Comparison of ENCODE assay signal across 7 mouse cellular contexts in genomic region chr12:76961932-76962891, GRCm38 (mm10). TPM values are rescaled to one million over a fixed set of nuclear protein-coding genes. Genes with fewer than 3 reads are reported as not detected.
DNase-seq lines count a peak whose midpoint lies in the region; ATAC-seq lines count a peak whose summit lies in the region.

Gene Max, minus strand, starts transcription at chr12:76962201.

- no peaks in the 10 kb centered on the region; the same call in 1 of the 2 replicates for H3K36me3 ChIP-seq in intestine, embryonic 16.5 days (ENCODE audit: control insufficient read depth, insufficient read depth, low read length)
- no peaks in the 10 kb centered on the region for H3K36me3 ChIP-seq in midbrain, embryonic 11.5 days (ENCODE audit: control insufficient read depth, insufficient read depth, low read length)

- peaks cover 7% of the 10 kb centered on the region; the same call in 1 of the 2 replicates for H3K4me1 ChIP-seq in intestine, embryonic 16.5 days (ENCODE audit: control insufficient read depth, insufficient read depth, low read length)
- peaks cover 14% of the 10 kb centered on the region for H3K4me1 ChIP-seq in midbrain, embryonic 11.5 days (ENCODE audit: control insufficient read depth, insufficient read depth, low read length)

- no peaks in the 10 kb centered on the region for H3K9me3 ChIP-seq in intestine, embryonic 16.5 days (ENCODE audit: control insufficient read depth, low read length)
- no peaks in the 10 kb centered on the region for H3K9me3 ChIP-seq in midbrain, embryonic 11.5 days (ENCODE audit: control insufficient read depth, low read length)

- H3K4me3 ChIP-seq in intestine, embryonic 16.5 days (ENCODE audit: low read length): peak within 1 kb of the TSS; percentile 81
- peak within 1 kb of the TSS; percentile 94 for H3K4me3 ChIP-seq in midbrain, embryonic 11.5 days (ENCODE audit: low read depth, low read length)

- WGBS in intestine, embryonic 16.5 days: under 1% methylated on average over 72 of the region's 73 CpGs
- WGBS in midbrain, embryonic 11.5 days: under 1% methylated on average over 71 of the region's 73 CpGs

- peak within 1 kb of the TSS; percentile 35 for H3K27ac ChIP-seq in intestine, embryonic 16.5 days (ENCODE audit: low read length)
- peak within 1 kb of the TSS; percentile 35; the same call in 1 of the 2 replicates for H3K27ac ChIP-seq in midbrain, embryonic 11.5 days (ENCODE audit: low read depth, low read length)

- peak within 1 kb of the TSS; percentile 85 for H3K4me2 ChIP-seq in intestine, embryonic 16.5 days (ENCODE audit: low read depth, low read length)
- H3K4me2 ChIP-seq in midbrain, embryonic 11.5 days: peak within 1 kb of the TSS; percentile 88

- H3K9ac ChIP-seq in intestine, embryonic 16.5 days (ENCODE audit: low read depth, low read length): peak within 1 kb of the TSS; percentile 81
- peak within 1 kb of the TSS; percentile 77 for H3K9ac ChIP-seq in midbrain, embryonic 11.5 days (ENCODE audit: low read length)

- no peaks in the 10 kb centered on the region for H3K27me3 ChIP-seq in intestine, embryonic 16.5 days (replicated peaks; ENCODE audit: control insufficient read depth, insufficient read depth, low read length)
- no peaks in the 10 kb centered on the region for H3K27me3 ChIP-seq in midbrain, embryonic 11.5 days (ENCODE audit: control insufficient read depth, insufficient read depth, low read length)

- intact Hi-C loops in left cerebral cortex, postnatal 36 days (cut with DNase I): loop anchor here (1.0 kb wide), 1 partner anchor 125 kb away; no protein-coding TSS in a partner anchor

- peak; percentile 98 for ATAC-seq in intestine, embryonic 16.5 days
- ATAC-seq in midbrain, embryonic 11.5 days (ENCODE audit: low FRiP score): peak; percentile 99

- peak; percentile 99 for DNase-seq in adrenal gland, adult 8-10 months
- peak; percentile 98 for DNase-seq in embryo, embryonic 9.5 days (ENCODE audit: extremely low spot score)
- peak; percentile 97 to 98 for DNase-seq in gastrocnemius, postnatal 4 days (ENCODE audit: low spot score in 2 of 2)
- peak; percentile 99 to 100 for DNase-seq in left cerebral cortex, postnatal 36 days (ENCODE audit: low spot score in 2 of 2)
- peak; percentile 99 for DNase-seq in midbrain, embryonic 11.5 days (ENCODE audit: low spot score, missing footprints)
- peak; percentile 99 for DNase-seq in skeletal muscle tissue, adult 2 months (ENCODE audit: low read depth, low spot score)

RNA-seq across cellular contexts. Expression of gene Max, which starts in this region (rescaled TPM):
- total RNA-seq in adrenal gland, adult 8-10 months (2022): 10 to 100 TPM; 61.4 to 74.7 (median 70.7) TPM
- total RNA-seq in gastrocnemius, postnatal 4 days (2021): 10 to 100 TPM; 44.4 to 50.2 TPM
- polyA plus RNA-seq in intestine, embryonic 16.5 days (2015; fragmentation: Nextera tagmentation; extraction: Ambion mirVana): 14.2 and 15.0 TPM in 2 replicates
- total RNA-seq in left cerebral cortex, postnatal 36 days (2021): 10 to 100 TPM; 67.9 to 77.1 TPM
- 29.2 and 37.5 TPM in 2 replicates for polyA plus RNA-seq in midbrain, embryonic 11.5 days (2014; fragmentation: Nextera tagmentation; extraction: Ambion mirVana)

Comparison
In these comparisons a context has a peak if more than half of its experiments do, and no peak if none do; other contexts are left out.
1. Peak in every context shown above with its lines: DNase-seq, ATAC-seq, H3K4me3 ChIP-seq and H3K27ac ChIP-seq.